Mouse (Mus musculus): Measurements from ENCODE around the gene Plppr2. TPM values are rescaled to one million over a fixed set of nuclear protein-coding genes. Genes with fewer than 3 reads are reported as not detected.

Gene Plppr2
- polyA plus RNA-seq, 1 experiment from 2014 or later, result 8.7 TPM

- 51% methylated on average over 6 of the region's 6 CpGs for WGBS
- Histone ChIP-seq H3K36me3 (no peaks in the 10 kb centered on the region), H3K27me3 (peaks cover 3% of the 10 kb centered on the region), H3K9ac (no peak overlapping the region), H3K4me2 (no peak overlapping the region), H3K4me3 (no peak overlapping the region), H3K27ac (no peak overlapping the region), H3K9me3 (no peaks in the 10 kb centered on the region), H3K4me1 (no peaks in the 10 kb centered on the region)
- ATAC-seq (ENCODE audit: insufficient number of reproducible peaks, low FRiP score, low TSS enrichment, low read depth), result no peak
These were observed 32.0 kb downstream of the Plppr2 start for GRCm38 (mm10) chr9:21968883-21969282.

- Histone ChIP-seq H3K4me3 (no peak overlapping the region), H3K27ac (no peak overlapping the region), H3K9me3 (no peaks in the 10 kb centered on the region), H3K36me3 (no peaks in the 10 kb centered on the region), H3K4me2 (no peak overlapping the region), H3K9ac (no peak overlapping the region), H3K4me1 (no peaks in the 10 kb centered on the region), H3K27me3 (no peaks in the 10 kb centered on the region)
- no peak for ATAC-seq (ENCODE audit: insufficient number of reproducible peaks, low FRiP score, low TSS enrichment, low read depth)
- 86% methylated on average over 4 of the region's 4 CpGs for WGBS
These were observed 32.5 kb downstream of the Plppr2 start for GRCm38 (mm10) chr9:21969304-21969703.

DNA sequence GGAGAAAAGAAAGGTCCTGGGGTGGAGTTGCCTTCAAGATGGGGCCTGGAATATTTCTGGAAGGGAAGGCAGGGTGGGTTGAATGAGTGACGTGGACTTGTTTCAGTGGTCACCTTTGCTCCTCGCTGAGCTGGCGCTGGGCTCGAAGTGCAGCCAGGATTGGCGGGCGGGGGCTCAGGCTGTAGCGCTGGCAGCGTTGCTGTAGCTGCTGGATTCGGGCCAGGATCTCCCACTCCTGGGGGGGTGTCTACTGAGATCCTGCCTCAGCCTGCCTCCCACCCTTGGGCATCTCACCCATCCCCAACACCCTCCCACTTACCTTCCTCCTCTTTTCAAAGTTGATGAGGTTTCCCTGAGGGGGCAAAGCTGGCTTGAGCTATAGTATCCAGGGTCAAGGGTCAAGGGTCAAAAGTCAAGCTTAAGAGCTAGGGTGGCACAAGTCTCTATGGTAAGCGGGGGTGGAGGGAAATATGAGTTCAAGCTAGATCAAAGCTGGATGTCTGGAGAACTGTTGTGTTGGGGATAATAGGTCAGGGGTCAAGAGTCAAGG lies 39.9 kb downstream of the Plppr2 start:
- WGBS, result 76% methylated on average over 10 of the region's 10 CpGs
- no peaks in the 10 kb centered on the region for H3K4me1 ChIP-seq
- H3K9ac ChIP-seq, result no peak overlapping the region
- no peak overlapping the region for H3K27ac ChIP-seq
- no peak for ATAC-seq (ENCODE audit: insufficient number of reproducible peaks, low FRiP score, low TSS enrichment, low read depth)
- H3K4me2 ChIP-seq, result no peak overlapping the region
- H3K36me3 ChIP-seq, result no peaks in the 10 kb centered on the region
- H3K4me3 ChIP-seq, result no peak overlapping the region
- no peaks in the 10 kb centered on the region for H3K27me3 ChIP-seq
- no peaks in the 10 kb centered on the region for H3K9me3 ChIP-seq

- no peak for ATAC-seq (ENCODE audit: insufficient number of reproducible peaks, low FRiP score, low TSS enrichment, low read depth)
- H3K4me2 ChIP-seq, result no peak overlapping the region
- no peaks in the 10 kb centered on the region for H3K9me3 ChIP-seq
- no peak overlapping the region for H3K27ac ChIP-seq
- no peak overlapping the region for H3K9ac ChIP-seq
- no peaks in the 10 kb centered on the region for H3K27me3 ChIP-seq
- H3K36me3 ChIP-seq, result no peaks in the 10 kb centered on the region
- no peaks in the 10 kb centered on the region for H3K4me1 ChIP-seq
- H3K4me3 ChIP-seq, result no peak overlapping the region
- 89% methylated on average over 5 of the region's 5 CpGs for WGBS
These were observed 40.5 kb downstream of the Plppr2 start for GRCm38 (mm10) chr9:21977331-21977730.

DNA sequence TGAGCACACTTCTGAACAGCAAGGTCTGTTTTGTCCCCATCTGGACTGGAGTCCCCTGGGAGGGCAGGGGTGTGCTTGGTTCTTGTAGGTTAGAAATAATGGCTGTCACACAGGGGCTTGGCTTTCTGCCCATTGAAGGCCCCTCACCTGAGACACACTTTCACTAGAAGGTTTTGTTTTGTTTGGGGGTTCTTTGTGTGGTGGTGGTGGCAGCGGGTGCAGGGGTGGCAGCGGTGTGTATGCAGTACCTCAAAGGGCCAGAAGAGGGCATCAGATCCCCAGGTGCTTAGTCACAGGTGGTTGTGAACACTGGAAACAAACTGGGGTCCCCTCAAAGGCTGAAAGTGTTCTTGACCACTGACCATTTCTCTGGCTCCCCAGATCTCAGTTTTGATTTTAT lies 41.1 kb downstream of the Plppr2 start:
- ATAC-seq (ENCODE audit: insufficient number of reproducible peaks, low FRiP score, low TSS enrichment, low read depth), result no peak
- Histone ChIP-seq H3K4me3 (no peak overlapping the region), H3K27me3 (no peaks in the 10 kb centered on the region), H3K4me2 (no peak overlapping the region), H3K9me3 (no peaks in the 10 kb centered on the region), H3K27ac (no peak overlapping the region), H3K36me3 (no peaks in the 10 kb centered on the region), H3K9ac (no peak overlapping the region), H3K4me1 (no peaks in the 10 kb centered on the region)
- WGBS, result 25% methylated on average over 2 of the region's 2 CpGs

GRCm38 (mm10) chr9:21978398-21979128 lies 41.7 kb downstream of the Plppr2 start:
- Histone ChIP-seq H3K9me3 (no peaks in the 10 kb centered on the region), H3K9ac (no peak overlapping the region), H3K4me1 (no peaks in the 10 kb centered on the region), H3K27ac (no peak overlapping the region), H3K36me3 (no peaks in the 10 kb centered on the region), H3K27me3 (0 out of 2 replicates have a peak, but pooled peaks cover 1% of the 10 kb centered on the region), H3K4me2 (no peak overlapping the region), H3K4me3 (no peak overlapping the region)
- 88% methylated on average over 4 of the region's 4 CpGs for WGBS
- ATAC-seq (ENCODE audit: insufficient number of reproducible peaks, low FRiP score, low TSS enrichment, low read depth), result no peak

DNA sequence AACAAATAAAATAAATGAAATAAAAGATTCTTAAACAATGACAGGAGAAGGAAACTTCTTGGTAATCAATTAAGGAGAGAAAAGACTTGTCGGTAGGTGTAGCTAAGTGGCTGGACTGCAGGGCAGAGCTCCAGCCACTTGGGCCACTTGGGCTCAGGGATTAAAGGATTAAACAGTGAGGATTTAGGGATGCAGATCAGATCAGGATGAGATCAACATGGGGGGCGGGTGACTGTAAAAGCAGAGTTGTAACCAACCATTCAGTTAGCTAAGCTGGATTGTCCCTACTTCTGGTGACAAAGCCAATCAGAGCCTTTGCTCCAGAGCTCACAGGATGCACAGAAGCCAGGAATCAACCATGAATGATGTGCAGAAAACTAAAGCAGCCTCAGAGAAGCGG lies 47.1 kb downstream of the Plppr2 start:
- no peaks in the 10 kb centered on the region for H3K9me3 ChIP-seq
- no peak overlapping the region for H3K27ac ChIP-seq
- H3K4me3 ChIP-seq, result no peak overlapping the region
- H3K36me3 ChIP-seq, result no peaks in the 10 kb centered on the region
- H3K4me1 ChIP-seq, result peaks cover 13% of the 10 kb centered on the region
- no peak overlapping the region for H3K4me2 ChIP-seq
- no peak for ATAC-seq (ENCODE audit: insufficient number of reproducible peaks, low FRiP score, low TSS enrichment, low read depth)
- WGBS, result 31% methylated on average over 3 of the region's 3 CpGs
- no peak overlapping the region for H3K9ac ChIP-seq
- peaks cover 41% of the 10 kb centered on the region for H3K27me3 ChIP-seq

- ATAC-seq (ENCODE audit: insufficient number of reproducible peaks, low FRiP score, low TSS enrichment, low read depth), result no peak
- Histone ChIP-seq H3K4me3 (no peak overlapping the region), H3K36me3 (no peaks in the 10 kb centered on the region), H3K27ac (no peak overlapping the region), H3K9me3 (no peaks in the 10 kb centered on the region), H3K9ac (no peak overlapping the region), H3K27me3 (peaks cover 79% of the 10 kb centered on the region), H3K4me2 (peak overlapping the region; percentile 56; the same call in 1 of the 2 replicates), H3K4me1 (peaks cover 25% of the 10 kb centered on the region)
- WGBS, result 9% methylated on average over 36 of the region's 36 CpGs
These were observed 50.9 kb downstream of the Plppr2 start for GRCm38 (mm10) chr9:21987592-21988342.

DNA sequence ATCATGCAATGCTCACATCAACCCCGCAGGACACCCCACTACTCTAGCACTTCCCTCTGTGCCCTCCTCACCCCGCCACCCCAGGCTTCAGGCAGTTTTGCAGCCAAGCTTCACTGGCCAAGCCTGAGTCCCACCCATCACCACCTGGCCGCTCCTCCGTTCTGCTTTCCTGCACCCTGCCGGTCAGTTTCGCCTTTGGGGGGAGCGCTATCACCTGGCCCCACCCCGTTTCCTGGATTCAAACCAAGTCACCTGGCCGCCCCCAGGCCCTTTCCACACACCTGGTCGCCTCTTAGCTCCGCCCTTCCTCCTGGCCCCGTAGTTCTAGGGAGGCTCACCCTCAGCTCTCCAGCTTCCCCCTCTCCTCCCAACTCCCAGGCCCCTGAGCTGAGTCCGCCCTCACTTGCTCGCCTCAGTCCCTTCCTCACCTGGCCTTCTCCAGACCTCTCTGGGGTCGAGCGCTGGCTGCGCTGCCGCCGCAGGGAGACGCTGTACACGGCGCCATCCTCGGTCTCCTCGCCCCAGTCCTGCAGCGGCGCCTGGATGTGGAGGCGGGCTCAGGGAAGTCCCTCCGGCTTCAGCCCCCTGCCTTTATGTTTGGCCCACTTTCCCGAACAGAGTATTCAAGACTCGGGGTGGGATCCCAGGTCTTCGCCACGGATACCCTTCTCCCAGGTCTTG lies 51.7 kb downstream of the Plppr2 start:
- peak overlapping the region; percentile 33 for H3K4me3 ChIP-seq
- peak overlapping the region; percentile 26; the same call in 1 of the 2 replicates for H3K9ac ChIP-seq
- peaks cover 25% of the 10 kb centered on the region for H3K4me1 ChIP-seq
- H3K9me3 ChIP-seq, result no peaks in the 10 kb centered on the region
- H3K27ac ChIP-seq, result no peak overlapping the region
- no peak for ATAC-seq (ENCODE audit: insufficient number of reproducible peaks, low FRiP score, low TSS enrichment, low read depth)
- no peaks in the 10 kb centered on the region for H3K36me3 ChIP-seq
- H3K27me3 ChIP-seq, result peaks cover 85% of the 10 kb centered on the region
- under 1% methylated on average over 32 of the region's 32 CpGs for WGBS
- H3K4me2 ChIP-seq, result peak overlapping the region; percentile 56

GRCm38 (mm10) chr9:21989230-21990110 lies 52.6 kb downstream of the Plppr2 start, which contains the start of gene Rgl3:
Rgl3 (minus strand) TSS chr9:21989446.
- Histone ChIP-seq H3K36me3 (no peaks in the 10 kb centered on the region), H3K4me1 (peaks cover 25% of the 10 kb centered on the region), H3K27ac (no peak within 1 kb of the TSS), H3K27me3 (peaks cover 81% of the 10 kb centered on the region), H3K9me3 (no peaks in the 10 kb centered on the region), H3K9ac (peak within 1 kb of the TSS; percentile 26; the same call in 1 of the 2 replicates), H3K4me2 (peak within 1 kb of the TSS; percentile 56), H3K4me3 (peak within 1 kb of the TSS; percentile 33)
- WGBS, result 2% methylated on average over 41 of the region's 42 CpGs
- ATAC-seq (ENCODE audit: insufficient number of reproducible peaks, low FRiP score, low TSS enrichment, low read depth), result no peak

- peaks cover 25% of the 10 kb centered on the region for H3K4me1 ChIP-seq
- ATAC-seq (ENCODE audit: insufficient number of reproducible peaks, low FRiP score, low TSS enrichment, low read depth), result no peak
- H3K4me3 ChIP-seq, result no peak overlapping the region
- H3K9me3 ChIP-seq, result no peaks in the 10 kb centered on the region
- no peak overlapping the region for H3K27ac ChIP-seq
- 75% methylated on average over 4 of the region's 4 CpGs for WGBS
- peaks cover 63% of the 10 kb centered on the region for H3K27me3 ChIP-seq
- no peak overlapping the region for H3K4me2 ChIP-seq
- no peaks in the 10 kb centered on the region for H3K36me3 ChIP-seq
- H3K9ac ChIP-seq, result no peak overlapping the region
These were observed 55.4 kb downstream of the Plppr2 start for GRCm38 (mm10) chr9:21992227-21992626.

Measured in limb, embryonic 15.5 days (tissue).